8 mouse cellular contexts compared by ENCODE assay signal in genomic region chr13:58157036-58157435, GRCm38 (mm10). TPM values are rescaled to one million over a fixed set of nuclear protein-coding genes. Genes with fewer than 3 reads are reported as not detected.
A peak's percentile ranks its signal among the peaks of the same experiment; 100 is the strongest.
DNase-seq lines count a peak whose midpoint lies in the region; ATAC-seq and TF ChIP-seq lines count a peak whose summit lies in the region.

No protein-coding gene starts in this region.

- H3K4me1 ChIP-seq in kidney, postnatal 0 days (replicated peaks; ENCODE audit: insufficient read depth, low read length): no peaks in the 10 kb centered on the region
- H3K4me1 ChIP-seq in brown adipose tissue, adult 24 weeks (ENCODE audit: control insufficient read depth, insufficient read depth, insufficient read length, low read length): peaks cover 3% of the 10 kb centered on the region; the same call in 1 of the 2 replicates
- H3K4me1 ChIP-seq in heart, embryonic 16.5 days (ENCODE audit: control insufficient read depth, insufficient read depth, low read length): peaks cover 5% of the 10 kb centered on the region
- peaks cover 6% of the 10 kb centered on the region; the same call in 1 of the 2 replicates for H3K4me1 ChIP-seq in liver, postnatal 0 days (ENCODE audit: insufficient read depth)

- H3K9ac ChIP-seq in kidney, postnatal 0 days (ENCODE audit: low read depth, low read length): peak overlapping the region; percentile 41; the same call in 1 of the 2 replicates
- peak overlapping the region; percentile 82 for H3K9ac ChIP-seq in heart, embryonic 16.5 days (ENCODE audit: low read length)
- H3K9ac ChIP-seq in liver, postnatal 0 days (replicated peaks): peak overlapping the region; percentile 73

- ATAC-seq in kidney, postnatal 0 days (replicated peaks; ENCODE audit: low FRiP score, low read depth): no peak
- no peak; the same call in 1 of the 2 replicates for ATAC-seq in heart, embryonic 16.5 days (replicated peaks; ENCODE audit: extremely low read depth, insufficient read depth, low FRiP score)
- ATAC-seq in liver, postnatal 0 days: no peak

- peaks cover 8% of the 10 kb centered on the region for H3K36me3 ChIP-seq in kidney, postnatal 0 days (ENCODE audit: insufficient read depth, low read length)
- H3K36me3 ChIP-seq in heart, embryonic 16.5 days (ENCODE audit: control insufficient read depth, insufficient read depth): peaks cover 16% of the 10 kb centered on the region
- peaks cover 20% of the 10 kb centered on the region for H3K36me3 ChIP-seq in liver, postnatal 0 days (replicated peaks; ENCODE audit: insufficient read depth, low read length)

- no peak overlapping the region for H3K27ac ChIP-seq in kidney, postnatal 0 days
- no peak overlapping the region for H3K27ac ChIP-seq in brown adipose tissue, adult 24 weeks (replicated peaks; ENCODE audit: low read depth, low read length)
- H3K27ac ChIP-seq in heart, embryonic 16.5 days (ENCODE audit: low read length): no peak overlapping the region; the same call in 1 of the 2 replicates
- no peak overlapping the region for H3K27ac ChIP-seq in liver, postnatal 0 days (ENCODE audit: low read depth)

- WGBS in kidney, postnatal 0 days: 23% methylated on average over 8 of the region's 8 CpGs
- 14% methylated on average over 8 of the region's 8 CpGs for WGBS in heart, embryonic 16.5 days
- WGBS in liver, postnatal 0 days (ENCODE audit: insufficient replicate concordance): 16% methylated on average over 8 of the region's 8 CpGs

- peak overlapping the region; percentile 69 for H3K4me2 ChIP-seq in kidney, postnatal 0 days (ENCODE audit: low read length)
- H3K4me2 ChIP-seq in heart, embryonic 16.5 days (ENCODE audit: low read depth, low read length): peak overlapping the region; percentile 87
- peak overlapping the region; percentile 96 for H3K4me2 ChIP-seq in liver, postnatal 0 days (ENCODE audit: low read depth, low read length)

- no peak for TF ChIP-seq EP300 in liver, postnatal 0 days (IDR thresholded peaks at IDR 0.05; ENCODE audit: low read depth)

- H3K9me3 ChIP-seq in kidney, postnatal 0 days (replicated peaks; ENCODE audit: low read length): no peaks in the 10 kb centered on the region; the same call in 1 of the 2 replicates
- peaks cover 3% of the 10 kb centered on the region; the same call in 1 of the 2 replicates for H3K9me3 ChIP-seq in heart, embryonic 16.5 days (replicated peaks; ENCODE audit: control insufficient read depth, low read length)
- no peaks in the 10 kb centered on the region for H3K9me3 ChIP-seq in liver, postnatal 0 days (ENCODE audit: low read length)

- no peaks in the 10 kb centered on the region for H3K27me3 ChIP-seq in kidney, postnatal 0 days (ENCODE audit: insufficient read depth, low read length)
- no peaks in the 10 kb centered on the region for H3K27me3 ChIP-seq in heart, embryonic 16.5 days (ENCODE audit: control insufficient read depth, insufficient read depth, low read length)
- no peaks in the 10 kb centered on the region for H3K27me3 ChIP-seq in liver, postnatal 0 days (ENCODE audit: insufficient read depth, low read length)

- peak overlapping the region; percentile 51 for H3K4me3 ChIP-seq in kidney, postnatal 0 days (replicated peaks; ENCODE audit: low read depth, low read length)
- peak overlapping the region; percentile 91; the same call in 1 of the 2 replicates for H3K4me3 ChIP-seq in brown adipose tissue, adult 24 weeks (ENCODE audit: insufficient read depth, low read depth, low read length)
- H3K4me3 ChIP-seq in heart, embryonic 16.5 days (ENCODE audit: low read length): peak overlapping the region; percentile 81
- peak overlapping the region; percentile 85 for H3K4me3 ChIP-seq in liver, postnatal 0 days (ENCODE audit: low read depth, low read length)

- no peak for TF ChIP-seq CTCF in kidney, postnatal 0 days (IDR thresholded peaks at IDR 0.05; ENCODE audit: low read depth)
- no peak for TF ChIP-seq CTCF in liver, postnatal 0 days (IDR thresholded peaks at IDR 0.05; ENCODE audit: low read depth)

- DNase-seq in kidney, postnatal 0 days (ENCODE audit: low spot score): no peak
- no peak for DNase-seq in kidney, adult 11 months
- DNase-seq in liver, postnatal 0 days: no peak
- DNase-seq in right cerebral cortex, postnatal 4 days: no peak
- no peak for DNase-seq in spleen, adult 18-20 months
- no peak for DNase-seq in urinary bladder, postnatal 14 days (ENCODE audit: low spot score)

RNA-seq across cellular contexts. Expression of gene Idnk, which starts 0.4 kb away (rescaled TPM):
- 48.5 and 48.7 TPM in 2 replicates for polyA plus RNA-seq in kidney, postnatal 0 days (2015; fragmentation: Nextera tagmentation; extraction: Ambion mirVana)
- 35.6 and 46.5 TPM in 2 replicates for polyA plus RNA-seq in brown adipose tissue, adult 24 weeks (2012; ENCODE audit: insufficient read depth, insufficient read length, missing spikeins)
- 32.4 and 35.8 TPM in 2 replicates for polyA plus RNA-seq in heart, embryonic 16.5 days (2015; fragmentation: Nextera tagmentation; extraction: Ambion mirVana)
- polyA plus RNA-seq in liver, postnatal 0 days (2015; fragmentation: Nextera tagmentation; extraction: Ambion mirVana): 35.4 and 37.6 TPM in 2 replicates

RNA-seq across cellular contexts. Expression of gene Hnrnpa0, which starts 28.7 kb away (rescaled TPM):
- polyA plus RNA-seq in kidney, postnatal 0 days (2015; fragmentation: Nextera tagmentation; extraction: Ambion mirVana): 54.7 and 54.8 TPM in 2 replicates
- polyA plus RNA-seq in brown adipose tissue, adult 24 weeks (2012; ENCODE audit: insufficient read depth, insufficient read length, missing spikeins): 31.9 and 46.9 TPM in 2 replicates
- 13.7 and 14.5 TPM in 2 replicates for polyA plus RNA-seq in heart, embryonic 16.5 days (2015; fragmentation: Nextera tagmentation; extraction: Ambion mirVana)
- polyA plus RNA-seq in liver, postnatal 0 days (2015; fragmentation: Nextera tagmentation; extraction: Ambion mirVana): 11.0 and 11.4 TPM in 2 replicates

RNA-seq across cellular contexts. Expression of gene Klhl3, which starts 43.6 kb away (rescaled TPM):
- 10.7 and 12.3 TPM in 2 replicates for polyA plus RNA-seq in kidney, postnatal 0 days (2015; fragmentation: Nextera tagmentation; extraction: Ambion mirVana)
- polyA plus RNA-seq in brown adipose tissue, adult 24 weeks (2012; ENCODE audit: insufficient read depth, insufficient read length, missing spikeins): 0.20 and 0.46 TPM in 2 replicates
- 8.5 and 9.6 TPM in 2 replicates for polyA plus RNA-seq in heart, embryonic 16.5 days (2015; fragmentation: Nextera tagmentation; extraction: Ambion mirVana)
- polyA plus RNA-seq in liver, postnatal 0 days (2015; fragmentation: Nextera tagmentation; extraction: Ambion mirVana): 2.2 and 2.9 TPM in 2 replicates

RNA-seq across cellular contexts. Expression of gene Ubqln1, which starts 58.4 kb away (rescaled TPM):
- polyA plus RNA-seq in kidney, postnatal 0 days (2015; fragmentation: Nextera tagmentation; extraction: Ambion mirVana): 80.6 and 82.1 TPM in 2 replicates
- 92.7 and 94.0 TPM in 2 replicates for polyA plus RNA-seq in brown adipose tissue, adult 24 weeks (2012; ENCODE audit: insufficient read depth, insufficient read length, missing spikeins)
- 71.4 and 71.8 TPM in 2 replicates for polyA plus RNA-seq in heart, embryonic 16.5 days (2015; fragmentation: Nextera tagmentation; extraction: Ambion mirVana)
- polyA plus RNA-seq in liver, postnatal 0 days (2015; fragmentation: Nextera tagmentation; extraction: Ambion mirVana): 44.2 and 44.5 TPM in 2 replicates
